Mouse (Mus musculus) hindbrain, embryonic 12.5 days (tissue): ENCODE measurements around the gene Maneal. TPM values are rescaled to one million over a fixed set of nuclear protein-coding genes. Genes with fewer than 3 reads are reported as not detected.

Experiments
- ATAC-seq: fragments of 200-750 bp; cut with Nextera tagmentation; 2 replicates; pipeline ENCODE4 v1.8.0; 2017; ENCODE audit warnings: moderate TSS enrichment; ENCODE audit not compliant: low FRiP score
- H3K27ac ChIP-seq: fragments of 300-500 bp; sonication (generic); 2 replicates; pipeline ENCODE4 v1.5.1; 2016; ENCODE audit warnings: mild to moderate bottlenecking
- H3K27me3 ChIP-seq: fragments of 300-500 bp; sonication (generic); 2 replicates; pipeline ENCODE4 v1.6.1; 2016; ENCODE audit warnings: mild to moderate bottlenecking
- H3K36me3 ChIP-seq: fragments of 300-500 bp; sonication (generic); 2 replicates; pipeline ENCODE4 v1.6.1; 2016; ENCODE audit warnings: mild to moderate bottlenecking
- H3K4me1 ChIP-seq: fragments of 300-500 bp; sonication (generic); 2 replicates; pipeline ENCODE4 v1.6.1; 2016
- H3K4me2 ChIP-seq: fragments of 300-500 bp; sonication (generic); replicated peaks from 2 replicates; pipeline ENCODE4 v1.6.1; 2016; ENCODE audit warnings: mild to moderate bottlenecking
- H3K4me3 ChIP-seq: fragments of 300-500 bp; sonication (generic); 2 replicates; pipeline ENCODE4 v1.5.1; 2016; ENCODE audit warnings: mild to moderate bottlenecking
- H3K9ac ChIP-seq: fragments of 300-500 bp; sonication (generic); 2 replicates; pipeline ENCODE4 v1.6.1; 2016; ENCODE audit warnings: mild to moderate bottlenecking, moderate library complexity
- H3K9me3 ChIP-seq: fragments of 300-500 bp; sonication (generic); replicated peaks from 2 replicates; pipeline ENCODE4 v1.6.1; 2016; ENCODE audit warnings: mild to moderate bottlenecking
- WGBS: fragments of 180-500 bp; shearing (Covaris S2); methylation state at CpG from one replicate; pipeline ENCODE4 v1.1.7; 2016; 5-methylcytosine and 5-hydroxymethylcytosine counted together
- polyA plus RNA-seq: library from polyadenylated mRNA; unstranded; fragments of >200 nt; fragmentation: Nextera tagmentation; extraction: Ambion mirVana; gene quantifications from 2 replicates; pipeline ENCODE4 v1.2.1, GENCODE M21; 2016

Gene Maneal
- polyA plus RNA-seq, 1 experiment from 2014 or later, result 7.3 TPM

DNA sequence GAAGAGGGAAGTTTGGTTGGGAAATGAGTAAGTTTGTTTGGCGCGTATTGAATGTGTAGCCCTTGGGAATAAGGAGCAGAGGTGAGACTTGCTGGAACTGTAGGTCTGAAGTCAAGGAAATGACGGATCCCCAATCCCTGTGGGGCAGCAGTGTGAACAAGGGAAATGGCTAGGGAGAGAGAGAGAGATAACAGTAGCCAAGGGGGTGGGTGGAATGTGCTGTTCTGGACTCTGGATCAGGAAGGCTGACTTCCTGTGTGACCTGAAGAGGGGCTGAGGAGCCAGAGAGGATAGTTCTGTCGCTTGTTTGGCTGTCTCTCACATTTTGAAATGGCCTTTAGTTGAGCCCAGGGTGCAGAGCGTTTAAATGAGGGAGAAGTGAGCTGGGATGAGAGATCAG, 53.5 kb downstream of the Maneal start:
- Histone ChIP-seq H3K4me3 (no peak overlapping the region), H3K9ac (no peak overlapping the region), H3K9me3 (no peaks in the 10 kb centered on the region), H3K4me2 (no peak overlapping the region), H3K36me3 (peaks cover 37% of the 10 kb centered on the region), H3K27ac (no peak overlapping the region), H3K4me1 (peaks cover 21% of the 10 kb centered on the region), H3K27me3 (no peaks in the 10 kb centered on the region)
- 88% methylated on average over 5 of the region's 5 CpGs for WGBS
- ATAC-seq, result no peak

Other genes with a start within 250 kb of the Maneal start
- 24.2 and 24.4 TPM in 2 replicates for gene Pou3f1, start 205.4 kb downstream of the Maneal start, polyA plus RNA-seq
- gene Utp11, start 168.6 kb downstream of the Maneal start, polyA plus RNA-seq, result 60.7 and 68.8 TPM in 2 replicates
- gene Fhl3, start 161.5 kb downstream of the Maneal start, polyA plus RNA-seq, result 3.3 and 6.8 TPM in 2 replicates
- 157 and 164 TPM in 2 replicates for gene Sf3a3, start 147.4 kb downstream of the Maneal start, polyA plus RNA-seq
- 23.7 and 25.8 TPM in 2 replicates for gene Inpp5b, start 120.3 kb downstream of the Maneal start, polyA plus RNA-seq
- gene Mtf1, start 60.1 kb downstream of the Maneal start, polyA plus RNA-seq, result 12.4 and 13.7 TPM in 2 replicates
- gene Yrdc, start 11.5 kb downstream of the Maneal start, polyA plus RNA-seq, result 44.4 and 48.5 TPM in 2 replicates
- 77.6 and 84.0 TPM in 2 replicates for gene 1110065P20Rik, start 11.0 kb downstream of the Maneal start, polyA plus RNA-seq
- gene Epha10, start 18.7 kb upstream of the Maneal start, polyA plus RNA-seq, result 6.8 and 7.5 TPM in 2 replicates
- 16.7 and 18.1 TPM in 2 replicates for gene 9930104L06Rik, start 74.9 kb upstream of the Maneal start, polyA plus RNA-seq
- 130 and 135 TPM in 2 replicates for gene Cdca8, start 77.1 kb upstream of the Maneal start, polyA plus RNA-seq
- gene Rspo1, start 124.3 kb upstream of the Maneal start, polyA plus RNA-seq, result 7.0 and 9.1 TPM in 2 replicates
- 94.9 and 96.6 TPM in 2 replicates for gene Gnl2, start 154.4 kb upstream of the Maneal start, polyA plus RNA-seq
- 1.2 and 1.7 TPM in 2 replicates for gene Dnali1, start 203.5 kb upstream of the Maneal start, polyA plus RNA-seq
- gene Snip1, start 204.5 kb upstream of the Maneal start, polyA plus RNA-seq, result 32.6 and 33.4 TPM in 2 replicates
- 118 and 130 TPM in 2 replicates for gene Meaf6, start 223.0 kb upstream of the Maneal start, polyA plus RNA-seq